Mouse (Mus musculus) limb, embryonic 12.5 days (tissue): ENCODE data around the gene Tmbim4. TPM values are rescaled to one million over a fixed set of nuclear protein-coding genes. Genes with fewer than 3 reads are reported as not detected.
A peak's percentile ranks its signal among the peaks of the same experiment; 100 is the strongest.

Experiments
- ATAC-seq: fragments of 200-750 bp; cut with Nextera tagmentation; 2 replicates; pipeline ENCODE4 v1.8.0; 2017; ENCODE audit warnings: low read depth, moderate TSS enrichment; ENCODE audit not compliant: insufficient number of reproducible peaks, insufficient read depth, low FRiP score, low TSS enrichment
- H3K27ac ChIP-seq: fragments of 300-500 bp; sonication (generic); 2 replicates; pipeline ENCODE4 v1.5.1; 2016; ENCODE audit warnings: mild to moderate bottlenecking, moderate library complexity
- H3K27me3 ChIP-seq: fragments of 300-500 bp; sonication (generic); 2 replicates; pipeline ENCODE4 v1.6.1; 2016; ENCODE audit warnings: mild to moderate bottlenecking, moderate library complexity
- H3K36me3 ChIP-seq: fragments of 300-500 bp; sonication (generic); 2 replicates; pipeline ENCODE4 v1.6.1; 2016; ENCODE audit warnings: mild to moderate bottlenecking, moderate library complexity
- H3K4me1 ChIP-seq: fragments of 300-500 bp; sonication (generic); replicated peaks from 2 replicates; pipeline ENCODE4 v1.6.1; 2016
- H3K4me2 ChIP-seq: fragments of 300-500 bp; sonication (generic); 2 replicates; pipeline ENCODE4 v1.6.1; 2016; ENCODE audit warnings: mild to moderate bottlenecking, moderate library complexity
- H3K4me3 ChIP-seq: fragments of 300-500 bp; sonication (generic); replicated peaks from 2 replicates; pipeline ENCODE4 v1.5.1; 2016; ENCODE audit warnings: mild to moderate bottlenecking
- H3K9ac ChIP-seq: fragments of 300-500 bp; sonication (generic); replicated peaks from 2 replicates; pipeline ENCODE4 v1.6.1; 2016; ENCODE audit warnings: mild to moderate bottlenecking, moderate library complexity
- H3K9me3 ChIP-seq: fragments of 300-500 bp; sonication (generic); 2 replicates; pipeline ENCODE4 v1.6.1; 2016; ENCODE audit warnings: mild to moderate bottlenecking, moderate library complexity
- WGBS: fragments of 180-500 bp; shearing (Covaris S2); methylation state at CpG from one replicate; pipeline ENCODE4 v1.1.7; 2016; 5-methylcytosine and 5-hydroxymethylcytosine counted together
- polyA plus RNA-seq: library from polyadenylated mRNA; unstranded; fragments of >200 nt; fragmentation: Nextera tagmentation; extraction: Ambion mirVana; gene quantifications from 2 replicates; pipeline ENCODE4 v1.2.1, GENCODE M21; 2016

The Tmbim4 gene
- polyA plus RNA-seq, 1 experiment from 2014 or later, result 78.7 TPM

GRCm38 (mm10) chr10:120219578-120220359, 18.4 kb downstream of the Tmbim4 start:
- Histone ChIP-seq H3K36me3 (peaks cover 32% of the 10 kb centered on the region), H3K4me1 (no peaks in the 10 kb centered on the region), H3K9ac (no peak overlapping the region), H3K27ac (no peak overlapping the region), H3K4me2 (no peak overlapping the region), H3K9me3 (no peaks in the 10 kb centered on the region), H3K4me3 (no peak overlapping the region), H3K27me3 (no peaks in the 10 kb centered on the region)
- no peak for ATAC-seq
- whole genome bisulfite sequencing, result 85% methylated on average over 14 of the region's 14 CpGs

GRCm38 (mm10) chr10:120220776-120221175, 19.4 kb downstream of the Tmbim4 start:
- ATAC-seq, result no peak
- H3K4me1 ChIP-seq, result no peaks in the 10 kb centered on the region
- no peak overlapping the region for H3K4me2 ChIP-seq
- no peaks in the 10 kb centered on the region for H3K9me3 ChIP-seq
- H3K36me3 ChIP-seq, result peaks cover 29% of the 10 kb centered on the region
- no peak overlapping the region for H3K27ac ChIP-seq
- H3K9ac ChIP-seq, result no peak overlapping the region
- WGBS, result 88% methylated on average over 7 of the region's 7 CpGs
- no peak overlapping the region for H3K4me3 ChIP-seq
- H3K27me3 ChIP-seq, result no peaks in the 10 kb centered on the region

DNA sequence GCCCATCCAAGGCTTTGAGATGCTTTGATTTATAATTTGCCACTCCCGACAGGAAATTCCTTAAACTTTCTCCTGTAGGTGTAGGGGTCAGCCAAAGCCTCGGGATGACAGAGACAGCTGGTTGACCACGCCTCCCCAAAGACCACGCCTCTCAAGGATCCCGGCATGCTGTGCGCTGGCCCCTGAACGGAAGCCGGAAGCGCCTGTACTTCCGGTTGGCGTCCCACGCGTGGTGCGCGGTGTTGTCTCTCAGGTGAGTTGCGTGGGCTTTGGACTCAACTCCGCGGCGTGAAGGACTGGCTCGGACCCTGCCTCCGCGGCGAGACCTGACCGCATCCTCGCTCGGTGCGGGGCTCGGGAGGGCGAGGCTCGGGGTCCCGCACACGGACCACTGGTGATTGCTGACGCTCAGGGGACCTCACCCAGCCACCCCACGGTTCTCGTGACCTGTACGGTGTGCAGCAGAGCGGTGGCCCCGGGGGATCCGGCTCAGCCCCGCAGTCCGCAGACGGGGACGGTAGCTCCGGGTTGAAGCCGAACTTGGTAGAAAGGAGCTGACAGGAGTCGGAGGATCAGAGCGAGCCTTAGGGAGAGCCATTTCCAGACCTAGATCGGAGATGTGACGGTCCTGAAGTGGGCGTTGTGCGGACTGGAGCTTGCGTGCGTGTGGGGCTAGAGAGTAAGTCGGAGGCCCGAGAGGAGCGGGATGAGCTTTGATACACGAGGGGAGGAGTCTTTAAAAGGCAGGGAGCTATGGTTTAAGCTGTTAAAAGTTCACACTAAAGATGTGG, 25.7 kb downstream of the Tmbim4 start, which contains the start of gene Llph:
Gene Llph (plus strand): TSS at position 200 of the 791 bp plus-strand sequence.
- Histone ChIP-seq H3K4me3 (peak within 1 kb of the TSS; percentile 100), H3K27me3 (no peaks in the 10 kb centered on the region), H3K9me3 (no peaks in the 10 kb centered on the region), H3K4me1 (peaks cover 16% of the 10 kb centered on the region), H3K4me2 (peak within 1 kb of the TSS; percentile 87), H3K27ac (peak within 1 kb of the TSS; percentile 50; the same call in 1 of the 2 replicates), H3K36me3 (peaks cover 37% of the 10 kb centered on the region), H3K9ac (peak within 1 kb of the TSS; percentile 88)
- under 1% methylated on average over 57 of the region's 57 CpGs for WGBS
- ATAC-seq, result peak; percentile 87

DNA sequence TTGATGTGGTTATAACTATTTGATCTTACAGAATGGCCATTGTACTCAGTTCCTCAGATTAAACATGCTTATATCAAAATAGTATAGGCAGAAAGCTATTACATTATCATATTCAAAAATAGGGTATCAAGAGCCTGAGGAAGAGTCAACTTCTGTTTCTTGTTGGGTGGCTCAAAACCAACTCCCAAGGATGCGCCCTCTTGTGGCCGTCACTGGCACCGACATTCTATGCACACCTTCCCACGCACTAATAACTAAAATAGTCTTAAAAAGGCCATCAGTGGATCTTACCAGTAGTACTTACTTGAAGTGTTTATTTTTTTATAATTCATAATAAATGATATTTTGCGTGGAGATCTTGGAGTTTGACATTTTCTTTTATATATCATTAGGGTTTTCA, 30.3 kb downstream of the Tmbim4 start:
- H3K27ac ChIP-seq, result no peak overlapping the region
- no peak overlapping the region for H3K4me3 ChIP-seq
- H3K36me3 ChIP-seq, result peaks cover 47% of the 10 kb centered on the region
- no peak for ATAC-seq
- H3K4me1 ChIP-seq, result peaks cover 22% of the 10 kb centered on the region
- no peaks in the 10 kb centered on the region for H3K9me3 ChIP-seq
- WGBS, result 33% methylated on average over 5 of the region's 5 CpGs
- no peak overlapping the region for H3K4me2 ChIP-seq
- H3K9ac ChIP-seq, result no peak overlapping the region
- no peaks in the 10 kb centered on the region for H3K27me3 ChIP-seq

DNA sequence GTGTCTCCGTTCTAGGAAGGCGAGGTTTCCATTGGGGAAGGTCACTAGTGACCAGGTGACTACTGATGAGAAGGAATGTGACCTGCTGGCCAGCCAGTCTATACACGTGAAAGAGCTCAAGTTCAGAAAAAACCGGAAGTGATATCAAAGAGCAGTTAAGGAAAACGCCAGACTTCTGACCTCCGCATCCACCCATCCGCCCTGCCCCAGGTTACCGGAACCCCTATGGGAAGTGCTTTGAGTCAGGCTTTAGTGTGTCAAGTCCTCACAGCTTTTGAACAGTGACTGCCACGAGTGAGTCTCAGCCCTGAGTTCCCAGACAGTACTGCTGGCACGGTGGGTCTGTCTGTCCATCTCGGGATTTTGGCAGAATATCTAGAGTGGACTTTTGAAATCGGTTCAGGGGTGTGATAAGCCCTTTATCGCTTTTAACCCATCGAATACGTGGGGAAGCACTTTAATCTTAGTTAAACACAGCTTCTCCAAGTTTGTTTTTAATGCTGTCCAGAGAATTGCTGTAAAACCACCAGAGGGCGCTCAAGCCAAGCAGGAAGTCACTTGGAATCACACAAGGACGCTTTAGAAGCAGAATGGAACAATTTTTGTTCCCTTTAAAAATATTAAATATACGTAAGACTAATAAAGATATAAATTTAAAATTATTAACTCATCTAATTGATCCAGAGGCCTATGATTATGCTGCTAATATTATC, 32.4 kb downstream of the Tmbim4 start:
- ATAC-seq, result no peak
- Histone ChIP-seq H3K9me3 (no peaks in the 10 kb centered on the region), H3K4me3 (no peak overlapping the region), H3K27ac (no peak overlapping the region), H3K9ac (no peak overlapping the region; the same call in 1 of the 2 replicates), H3K36me3 (peaks cover 40% of the 10 kb centered on the region), H3K27me3 (no peaks in the 10 kb centered on the region), H3K4me1 (peaks cover 19% of the 10 kb centered on the region), H3K4me2 (peak overlapping the region; percentile 8; the same call in 1 of the 2 replicates)
- 28% methylated on average over 18 of the region's 18 CpGs for WGBS

DNA sequence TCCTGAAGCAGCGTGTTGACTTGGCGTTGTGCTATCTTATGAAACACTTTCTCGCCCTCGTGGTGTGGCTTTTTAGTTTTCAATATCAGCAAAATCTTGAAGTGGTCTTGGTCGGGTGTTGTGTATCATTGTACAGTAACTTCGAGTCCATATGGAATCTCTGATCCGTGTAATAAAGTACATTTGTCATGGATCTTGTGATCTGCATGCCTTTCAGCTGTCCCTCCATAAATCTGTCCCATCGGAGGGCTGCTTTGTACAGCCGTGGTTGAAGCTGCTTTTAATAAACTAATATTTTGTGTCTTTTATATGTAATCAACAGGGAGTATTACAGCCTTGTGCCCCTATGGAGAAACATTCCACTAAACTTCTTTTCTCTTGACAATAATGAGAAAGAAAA, 35.5 kb downstream of the Tmbim4 start:
- Histone ChIP-seq H3K27me3 (no peaks in the 10 kb centered on the region), H3K4me3 (no peak overlapping the region), H3K4me2 (no peak overlapping the region), H3K9ac (no peak overlapping the region), H3K36me3 (peaks cover 14% of the 10 kb centered on the region; the same call in 1 of the 2 replicates), H3K4me1 (peaks cover 38% of the 10 kb centered on the region), H3K9me3 (no peaks in the 10 kb centered on the region), H3K27ac (no peak overlapping the region)
- ATAC-seq, result 0 out of 2 replicates have a peak, but pooled peaks have one; percentile 8
- 53% methylated on average over 9 of the region's 9 CpGs for WGBS

DNA sequence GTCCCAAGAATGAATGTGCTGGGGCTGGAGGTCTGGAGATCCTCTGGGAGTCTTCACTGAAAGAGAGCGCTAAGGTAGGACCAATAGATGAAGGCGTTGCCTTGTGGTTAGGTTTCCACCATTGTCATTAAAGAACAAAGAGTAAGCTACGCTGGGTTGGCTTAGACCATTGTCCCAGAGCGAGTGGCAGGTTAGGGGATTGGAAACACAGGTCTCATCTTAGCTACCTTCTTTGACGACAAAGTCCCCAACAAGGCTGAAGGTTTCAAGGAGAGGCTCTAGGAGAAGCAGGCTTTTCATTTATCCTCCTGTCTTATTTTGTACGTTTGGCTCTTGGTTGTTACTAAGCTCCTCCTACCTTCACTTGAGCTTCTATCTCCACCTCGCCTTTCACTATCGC, 36.9 kb downstream of the Tmbim4 start:
- WGBS, result 89% methylated on average over 8 of the region's 8 CpGs
- no peak overlapping the region for H3K4me3 ChIP-seq
- no peaks in the 10 kb centered on the region for H3K9me3 ChIP-seq
- H3K27me3 ChIP-seq, result no peaks in the 10 kb centered on the region
- peaks cover 44% of the 10 kb centered on the region for H3K4me1 ChIP-seq
- no peaks in the 10 kb centered on the region for H3K36me3 ChIP-seq
- H3K4me2 ChIP-seq, result no peak overlapping the region
- no peak overlapping the region for H3K27ac ChIP-seq
- no peak for ATAC-seq
- no peak overlapping the region for H3K9ac ChIP-seq

- no peak overlapping the region for H3K27ac ChIP-seq
- ATAC-seq, result no peak
- peaks cover 38% of the 10 kb centered on the region for H3K4me1 ChIP-seq
- H3K36me3 ChIP-seq, result no peaks in the 10 kb centered on the region
- no peak overlapping the region for H3K4me3 ChIP-seq
- no peak overlapping the region for H3K9ac ChIP-seq
- no peak overlapping the region for H3K4me2 ChIP-seq
- no peaks in the 10 kb centered on the region for H3K27me3 ChIP-seq
- H3K9me3 ChIP-seq, result no peaks in the 10 kb centered on the region
- 63% methylated on average over 6 of the region's 6 CpGs for WGBS
Measured at GRCm38 (mm10) chr10:120239476-120239875, 38.1 kb downstream of the Tmbim4 start.

- Histone ChIP-seq H3K27me3 (no peaks in the 10 kb centered on the region), H3K36me3 (no peaks in the 10 kb centered on the region), H3K9ac (no peak overlapping the region), H3K4me2 (no peak overlapping the region), H3K9me3 (no peaks in the 10 kb centered on the region), H3K4me3 (no peak overlapping the region), H3K4me1 (peaks cover 63% of the 10 kb centered on the region), H3K27ac (no peak overlapping the region)
- WGBS, result 17% methylated on average over 6 of the region's 6 CpGs
- no peak for ATAC-seq
Measured at GRCm38 (mm10) chr10:120242421-120242820, 41.0 kb downstream of the Tmbim4 start.

GRCm38 (mm10) chr10:120245681-120246080, 44.3 kb downstream of the Tmbim4 start:
- Histone ChIP-seq H3K36me3 (no peaks in the 10 kb centered on the region), H3K27me3 (no peaks in the 10 kb centered on the region), H3K4me1 (peaks cover 52% of the 10 kb centered on the region), H3K9ac (no peak overlapping the region), H3K4me2 (peak overlapping the region; percentile 51), H3K9me3 (peaks cover 4% of the 10 kb centered on the region; the same call in 1 of the 2 replicates), H3K4me3 (no peak overlapping the region), H3K27ac (peak overlapping the region; percentile 91; the same call in 1 of the 2 replicates)
- no peak for ATAC-seq
- 44% methylated on average over 5 of the region's 5 CpGs for WGBS
